Mouse (Mus musculus): Measurements from ENCODE around the gene Abraxas2. TPM values are rescaled to one million over a fixed set of nuclear protein-coding genes. Genes with fewer than 3 reads are reported as not detected.

Abraxas2 gene
- total RNA-seq, 1 experiment from 2014 or later, result 67.7 TPM

DNA sequence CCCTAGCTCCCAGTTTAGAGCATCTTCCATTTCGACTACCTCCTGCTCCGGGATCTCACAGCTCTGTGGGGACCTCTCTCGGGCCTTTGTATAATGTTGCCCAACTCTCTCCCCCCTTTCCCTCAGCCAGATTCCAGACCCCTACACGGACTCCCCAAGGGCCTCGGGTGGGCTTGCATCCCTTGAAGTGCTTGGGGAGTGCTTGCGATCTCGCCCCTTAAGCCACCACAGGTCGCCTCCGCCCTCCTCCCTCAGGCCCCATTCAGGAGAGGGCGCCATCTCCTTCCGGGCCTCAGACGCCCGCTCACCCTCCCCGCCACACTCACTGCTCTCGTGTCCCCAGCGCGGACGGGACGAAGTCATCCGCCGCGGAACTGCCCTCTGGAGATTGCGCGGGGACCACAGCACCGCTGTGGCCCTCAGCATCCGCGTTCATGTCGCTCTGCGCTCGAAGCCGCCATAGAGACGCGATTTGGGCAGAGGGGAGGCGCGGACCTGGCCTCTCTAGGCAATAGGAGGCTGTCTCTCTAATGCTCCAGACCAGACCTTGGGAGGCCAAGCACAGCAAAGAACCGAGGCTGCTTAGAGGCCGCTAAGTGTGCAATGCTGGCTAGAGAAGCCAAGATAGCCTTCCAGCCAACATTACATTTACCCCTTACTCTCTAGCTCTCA lies 6.7 kb upstream of the Abraxas2 start, which contains the start of gene Eef1akmt2:
TSS of gene Eef1akmt2 (minus strand) at position 501 of the 672 bp plus-strand sequence.
- ATAC-seq (ENCODE audit: extremely low read depth, insufficient number of reproducible peaks, low FRiP score, poor library complexity, severe bottlenecking), result peak; percentile 91

DNA sequence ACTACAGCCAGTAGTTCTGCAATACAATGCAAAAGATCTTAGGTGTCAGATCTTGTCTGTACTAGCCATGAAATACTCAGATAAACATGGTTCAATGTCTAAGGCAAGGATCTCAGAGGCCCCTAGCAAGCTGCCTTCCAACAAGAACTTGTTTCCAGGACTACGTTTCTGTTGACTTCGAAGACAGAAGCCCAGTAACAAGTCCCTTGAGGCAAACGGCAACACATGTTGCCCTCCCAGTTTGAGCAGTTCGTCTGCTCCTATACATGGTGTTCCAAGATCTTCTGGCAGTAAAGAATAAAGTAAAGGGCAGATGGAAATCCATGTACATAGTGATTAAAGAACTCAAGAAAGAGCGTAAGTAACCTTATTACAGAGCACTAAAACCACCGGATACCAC lies 5.7 kb upstream of the Abraxas2 start:
- ATAC-seq (ENCODE audit: extremely low read depth, insufficient number of reproducible peaks, low FRiP score, poor library complexity, severe bottlenecking), result no peak

DNA sequence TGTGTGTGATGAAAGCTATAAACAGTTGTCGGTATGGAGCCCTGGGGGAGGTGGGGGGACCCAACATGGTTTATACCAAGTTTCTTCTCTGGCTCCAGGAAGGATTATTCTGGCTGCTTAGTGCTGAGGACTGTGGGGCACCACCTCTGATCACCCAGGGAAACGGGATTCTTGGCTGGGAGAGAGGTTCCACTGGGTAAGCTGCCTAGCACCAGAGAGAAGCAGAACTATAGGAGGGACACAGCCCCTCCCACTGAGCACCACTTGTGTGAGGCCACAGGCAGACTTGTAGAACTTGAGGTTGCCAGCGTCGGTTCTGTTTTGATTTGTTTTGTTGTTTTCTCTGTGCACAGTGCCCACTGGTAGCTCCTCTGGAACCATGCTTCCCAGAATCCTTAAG lies 5.1 kb upstream of the Abraxas2 start:
- ATAC-seq (ENCODE audit: extremely low read depth, insufficient number of reproducible peaks, low FRiP score, poor library complexity, severe bottlenecking), result no peak

DNA sequence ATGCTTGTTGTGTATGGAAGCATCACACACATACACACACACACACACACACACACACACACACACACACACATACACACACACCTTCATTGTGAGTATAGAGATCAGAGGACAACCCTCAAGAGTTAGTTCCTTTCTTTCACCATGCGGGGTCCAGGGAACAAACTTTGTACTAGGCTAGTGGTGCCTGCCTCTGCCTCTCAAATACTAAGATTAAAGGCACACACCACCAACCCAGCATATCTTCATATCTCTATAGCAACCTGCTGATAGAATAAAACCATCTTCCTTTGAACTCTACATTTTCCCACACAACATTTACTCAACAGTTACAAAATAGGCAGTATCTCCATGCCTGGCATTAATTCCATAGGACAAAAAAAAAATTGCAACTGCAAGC lies 2.9 kb upstream of the Abraxas2 start:
- ATAC-seq (ENCODE audit: extremely low read depth, insufficient number of reproducible peaks, low FRiP score, poor library complexity, severe bottlenecking), result no peak

DNA sequence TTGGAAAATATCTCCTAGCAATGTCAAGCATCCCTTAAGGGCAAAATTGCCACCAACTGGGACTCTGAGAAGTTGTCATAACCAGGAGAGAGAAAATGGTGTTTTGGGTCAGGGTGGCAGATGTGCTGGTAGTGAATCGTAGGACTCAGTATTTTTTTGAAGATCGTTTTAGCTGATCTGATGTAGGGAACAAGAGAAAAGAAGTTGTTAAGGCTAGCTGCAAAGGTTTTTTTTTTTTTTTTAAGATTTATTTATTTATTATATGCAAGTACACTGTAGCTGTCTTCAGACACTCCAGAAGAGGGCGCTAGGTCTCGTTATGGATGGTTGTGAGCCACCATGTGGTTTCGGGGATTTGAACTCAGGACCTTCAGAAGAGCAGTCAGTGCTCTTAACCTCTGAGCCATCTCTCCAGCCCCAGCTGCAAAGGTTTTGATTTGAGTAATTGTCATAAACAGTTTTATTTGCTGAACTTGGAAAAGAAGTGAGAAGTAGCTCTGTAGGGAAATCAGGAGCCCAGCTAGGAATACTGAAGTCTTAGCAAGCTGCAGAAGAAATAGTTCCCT lies 899 bp upstream of the Abraxas2 start:
- no peak for ATAC-seq (ENCODE audit: extremely low read depth, insufficient number of reproducible peaks, low FRiP score, poor library complexity, severe bottlenecking)

DNA sequence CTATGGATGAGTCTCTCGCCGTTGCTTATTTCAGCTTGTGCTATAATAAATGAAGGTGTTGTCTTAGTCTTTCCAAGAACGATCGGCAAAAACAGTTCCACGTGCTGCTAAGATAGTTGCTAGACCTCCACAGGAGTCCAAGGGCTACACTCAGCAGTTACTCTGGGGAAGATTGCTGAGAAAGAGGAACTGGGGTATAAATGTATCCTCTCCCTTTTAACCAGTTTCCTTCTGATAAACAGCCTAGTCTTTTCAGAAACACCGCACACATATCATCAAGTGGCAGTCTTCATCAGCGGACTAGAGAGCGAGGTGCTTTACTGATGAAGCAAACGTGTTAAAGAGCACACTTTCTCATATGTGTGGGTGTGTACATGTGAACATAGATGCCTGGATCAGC lies 7.3 kb downstream of the Abraxas2 start:
- ATAC-seq (ENCODE audit: extremely low read depth, insufficient number of reproducible peaks, low FRiP score, poor library complexity, severe bottlenecking), result no peak

DNA sequence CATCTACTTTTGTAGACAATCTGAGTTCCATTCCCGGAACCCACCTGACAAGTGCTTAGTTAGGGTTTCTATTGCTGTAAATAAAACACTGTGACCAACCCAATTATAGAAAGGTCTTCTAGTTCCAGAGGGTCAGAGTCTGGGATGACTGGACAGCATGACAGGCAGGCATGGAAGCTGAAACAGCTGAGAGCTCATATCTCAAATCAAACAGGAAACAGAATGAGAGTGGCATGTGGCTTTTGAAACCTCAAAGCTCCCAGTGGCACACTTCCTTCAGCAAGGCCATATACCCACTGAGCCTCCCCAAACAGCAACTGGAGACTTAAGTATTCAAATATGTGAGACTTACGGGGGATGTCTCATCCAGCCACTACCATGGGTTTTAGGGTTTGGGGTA lies 14.0 kb downstream of the Abraxas2 start:
- no peak for ATAC-seq (ENCODE audit: extremely low read depth, insufficient number of reproducible peaks, low FRiP score, poor library complexity, severe bottlenecking)

DNA sequence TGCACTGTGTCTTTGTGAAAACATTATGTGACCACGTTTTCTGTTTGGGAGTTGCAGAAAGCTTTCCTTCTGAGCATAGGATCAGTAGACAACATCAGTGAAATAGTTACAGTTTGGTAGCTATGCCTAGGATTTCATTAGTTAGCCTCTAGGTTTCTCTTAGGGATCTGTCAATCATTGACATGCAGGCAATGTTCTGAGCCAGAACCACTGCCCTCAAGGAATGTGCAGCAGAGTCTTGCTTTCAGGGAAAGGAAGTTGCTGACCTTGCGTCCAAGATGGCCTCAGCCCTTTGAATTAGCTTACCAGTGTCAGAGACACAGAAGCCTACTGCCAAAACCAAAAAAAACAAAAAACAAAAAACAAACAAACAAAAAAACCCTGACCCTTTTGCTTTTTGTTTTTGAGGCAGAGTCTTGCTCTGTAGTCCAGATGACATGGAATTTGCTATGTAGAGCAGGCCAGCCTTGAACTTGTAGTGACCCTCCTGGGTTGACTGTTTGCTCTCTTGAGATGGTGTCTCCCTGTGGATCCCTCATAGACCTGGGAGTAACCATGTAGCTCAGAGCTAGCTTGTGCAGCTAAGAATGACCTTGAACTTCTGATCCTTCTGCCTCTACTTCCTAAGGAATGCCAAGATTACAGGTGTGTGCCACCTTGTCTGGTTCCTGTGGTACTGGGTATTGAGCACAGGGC lies 16.5 kb downstream of the Abraxas2 start:
- no peak for ATAC-seq (ENCODE audit: extremely low read depth, insufficient number of reproducible peaks, low FRiP score, poor library complexity, severe bottlenecking)

DNA sequence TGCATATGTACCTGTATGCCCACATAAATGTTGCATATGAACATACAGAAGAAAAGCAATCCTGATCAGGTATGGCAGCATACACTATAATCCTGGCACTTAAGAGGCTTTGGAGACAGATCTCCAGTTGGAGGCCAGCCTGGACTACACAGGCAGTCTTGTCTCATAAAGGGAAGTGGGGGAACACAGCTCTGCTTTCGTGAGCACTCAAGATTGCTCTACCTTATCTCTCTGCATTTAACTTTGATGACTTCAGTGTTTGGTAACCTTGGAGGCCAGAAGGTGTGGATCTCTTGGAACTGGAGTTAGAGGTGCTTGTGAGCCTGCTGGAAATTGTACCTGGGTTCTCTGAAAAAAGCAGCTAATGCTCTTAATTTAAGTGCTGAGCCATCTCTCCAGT lies 21.3 kb downstream of the Abraxas2 start:
- no peak for ATAC-seq (ENCODE audit: extremely low read depth, insufficient number of reproducible peaks, low FRiP score, poor library complexity, severe bottlenecking)

DNA sequence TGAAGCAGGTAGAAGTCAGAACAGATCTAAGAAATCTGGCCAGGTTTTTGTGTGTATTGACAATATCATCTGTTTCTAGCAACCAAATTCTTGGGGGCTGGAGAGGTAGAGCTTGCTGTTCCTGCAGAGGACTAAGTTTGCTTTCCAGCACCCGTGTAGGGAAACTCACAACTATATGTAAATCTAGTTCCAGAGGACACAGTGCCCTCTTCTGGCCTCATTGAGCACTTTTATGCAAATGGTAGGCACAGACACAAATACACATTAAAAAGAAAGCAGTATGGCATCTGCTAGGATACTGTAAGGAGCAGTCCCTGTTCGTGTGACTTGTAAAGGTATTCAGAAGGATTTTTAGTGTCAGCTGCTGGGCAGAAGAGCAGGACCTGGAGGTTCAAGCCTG lies 23.3 kb downstream of the Abraxas2 start:
- ATAC-seq (ENCODE audit: extremely low read depth, insufficient number of reproducible peaks, low FRiP score, poor library complexity, severe bottlenecking), result 0 out of 2 replicates have a peak, but pooled peaks have one; percentile 33

DNA sequence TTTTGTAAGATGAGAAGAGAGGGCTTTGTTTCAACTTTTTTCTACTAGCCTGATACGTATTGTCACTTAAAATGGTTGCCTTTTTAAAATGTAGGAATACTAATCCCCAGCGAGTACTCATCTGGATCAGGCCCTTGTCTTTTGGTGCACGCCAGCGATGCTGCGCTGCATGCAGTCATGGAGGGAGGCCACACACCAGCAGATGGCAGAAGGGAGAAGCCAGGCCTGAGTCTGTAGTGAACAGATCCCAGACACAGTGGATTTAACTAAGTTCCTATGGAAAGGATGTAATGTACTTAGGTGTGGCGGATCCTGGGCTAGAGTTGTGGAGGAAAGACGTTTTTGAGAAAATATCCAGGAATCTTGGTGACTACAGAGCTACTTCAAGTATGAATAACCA lies 25.0 kb downstream of the Abraxas2 start:
- no peak for ATAC-seq (ENCODE audit: extremely low read depth, insufficient number of reproducible peaks, low FRiP score, poor library complexity, severe bottlenecking)

DNA sequence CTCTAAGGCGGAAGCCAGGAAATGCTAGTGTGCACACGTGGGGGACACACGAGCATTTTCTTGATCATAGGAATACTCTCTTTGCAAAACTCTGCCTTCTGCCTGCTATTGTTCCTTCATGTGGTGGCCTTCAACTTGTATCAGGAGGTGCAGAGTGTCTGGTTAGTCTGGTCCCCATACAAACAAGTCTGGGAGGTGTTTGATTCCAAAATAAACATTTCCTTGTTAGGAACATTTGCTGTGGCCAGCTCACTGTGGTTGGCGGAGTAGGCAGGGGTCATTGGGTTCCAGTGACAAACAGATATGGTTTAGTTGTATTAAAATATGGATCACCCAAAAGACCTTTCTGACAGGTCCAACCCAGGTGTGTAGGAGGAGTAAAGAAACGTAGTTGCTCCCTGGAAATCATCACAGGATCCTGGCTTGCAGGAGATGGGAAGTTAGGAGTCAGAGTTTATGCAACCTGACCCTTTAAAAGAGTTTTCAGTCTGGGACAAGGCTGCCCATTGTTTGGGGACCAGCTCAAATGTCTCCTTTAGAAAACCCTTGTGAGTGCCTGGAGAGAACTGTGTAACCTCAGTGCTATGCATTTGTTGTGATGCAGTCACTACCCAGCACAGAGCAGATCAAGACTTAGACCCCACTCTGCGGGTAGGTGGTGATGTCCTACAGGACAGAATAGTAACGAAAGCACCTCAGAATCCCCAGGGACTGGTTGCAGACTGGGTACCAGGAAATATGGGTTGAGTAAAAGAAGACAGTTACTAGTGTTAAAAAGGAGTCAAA lies 28.2 kb downstream of the Abraxas2 start:
- no peak for ATAC-seq (ENCODE audit: extremely low read depth, insufficient number of reproducible peaks, low FRiP score, poor library complexity, severe bottlenecking)

DNA sequence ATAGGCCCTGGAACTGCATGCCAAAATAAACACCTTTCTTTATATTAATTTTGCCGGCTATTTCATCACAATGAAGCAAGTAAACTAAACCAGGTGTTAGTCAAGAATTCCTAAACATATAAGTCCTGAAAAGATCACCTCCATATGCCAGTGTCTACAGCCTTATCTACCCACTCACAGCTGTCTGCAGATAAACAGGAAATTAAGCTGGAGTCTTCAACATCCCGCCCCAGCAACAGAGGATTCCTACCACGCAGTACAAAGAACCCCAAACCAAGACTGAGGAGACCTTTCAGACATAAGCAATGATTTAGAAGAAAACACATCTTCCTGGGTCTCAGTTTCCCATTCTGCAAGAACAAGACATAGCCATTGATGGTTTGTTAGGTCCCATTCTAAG lies 29.0 kb downstream of the Abraxas2 start:
- no peak for ATAC-seq (ENCODE audit: extremely low read depth, insufficient number of reproducible peaks, low FRiP score, poor library complexity, severe bottlenecking)

DNA sequence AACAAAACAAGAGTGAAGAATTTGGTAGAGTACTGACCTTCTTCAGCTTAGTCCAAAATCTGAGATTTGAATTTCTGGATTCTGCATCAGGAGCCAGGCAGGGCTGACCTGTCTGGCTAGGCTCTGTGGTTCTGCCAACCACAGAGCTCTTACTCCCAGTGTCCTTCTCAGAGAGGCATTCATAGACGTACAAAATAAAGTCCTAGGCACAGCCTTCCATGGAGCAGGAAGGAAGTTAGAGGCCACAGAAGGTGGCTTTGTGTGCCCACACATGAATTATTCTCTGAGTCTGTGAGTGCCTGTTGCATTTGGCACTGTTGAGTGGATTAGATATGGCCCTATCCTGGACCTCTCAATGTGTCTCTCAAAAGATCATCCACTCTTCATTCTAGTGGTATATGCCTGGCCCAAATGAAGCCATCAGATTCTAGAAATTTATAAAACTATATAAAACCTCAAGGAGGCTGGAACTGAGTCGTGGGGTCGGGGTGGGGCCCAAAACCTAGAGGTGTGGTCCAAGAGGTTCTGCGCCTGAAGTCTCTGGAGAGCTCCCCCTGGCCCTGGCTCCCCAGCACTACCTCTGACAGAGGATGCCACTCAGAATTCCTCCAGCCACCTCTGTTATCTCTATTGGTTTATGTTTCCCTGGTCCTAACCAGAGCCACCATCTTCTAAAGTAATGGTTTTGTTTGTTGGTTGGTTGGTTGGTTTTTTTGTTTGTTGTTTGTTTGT lies 29.7 kb downstream of the Abraxas2 start:
- no peak for ATAC-seq (ENCODE audit: extremely low read depth, insufficient number of reproducible peaks, low FRiP score, poor library complexity, severe bottlenecking)

DNA sequence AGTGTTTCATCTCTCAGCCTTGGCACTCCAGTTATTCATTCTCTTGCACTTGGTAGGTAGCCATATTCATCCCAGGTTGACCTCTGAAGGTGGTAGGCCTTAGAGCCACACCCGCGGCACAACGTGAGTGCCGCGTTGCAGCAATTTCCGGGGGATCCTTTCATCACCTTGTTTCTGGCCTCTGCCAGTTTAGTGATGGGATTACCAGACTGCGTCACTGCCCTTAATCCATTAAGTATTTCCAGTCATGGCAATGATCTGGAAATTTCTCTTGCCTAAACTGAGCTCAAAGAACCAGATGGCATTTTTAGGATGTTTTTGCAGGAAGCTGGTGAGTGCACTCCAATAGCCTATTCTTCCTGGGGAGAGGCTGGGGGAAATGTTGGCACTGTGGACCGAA lies 30.7 kb downstream of the Abraxas2 start:
- ATAC-seq (ENCODE audit: extremely low read depth, insufficient number of reproducible peaks, low FRiP score, poor library complexity, severe bottlenecking), result no peak

DNA sequence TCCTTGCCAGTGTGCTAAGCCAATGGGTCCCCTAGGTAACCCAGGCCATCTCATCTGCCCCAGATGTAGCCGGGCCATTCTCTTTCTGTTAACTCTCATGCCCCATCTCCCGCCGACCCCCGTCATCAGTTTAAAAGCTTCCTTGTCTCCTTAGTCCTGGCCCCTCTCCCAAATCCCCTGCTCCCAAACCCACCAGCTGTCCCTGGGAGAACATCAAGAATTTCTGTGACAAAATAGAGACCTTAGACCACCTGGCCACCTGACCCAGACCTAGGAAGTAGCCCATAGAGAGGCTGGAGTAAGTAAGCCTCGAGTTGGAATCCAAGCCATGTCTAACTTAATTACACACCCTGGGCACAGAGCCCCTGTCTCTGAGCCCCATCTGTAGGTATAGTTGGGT lies 31.2 kb downstream of the Abraxas2 start:
- no peak for ATAC-seq (ENCODE audit: extremely low read depth, insufficient number of reproducible peaks, low FRiP score, poor library complexity, severe bottlenecking)

DNA sequence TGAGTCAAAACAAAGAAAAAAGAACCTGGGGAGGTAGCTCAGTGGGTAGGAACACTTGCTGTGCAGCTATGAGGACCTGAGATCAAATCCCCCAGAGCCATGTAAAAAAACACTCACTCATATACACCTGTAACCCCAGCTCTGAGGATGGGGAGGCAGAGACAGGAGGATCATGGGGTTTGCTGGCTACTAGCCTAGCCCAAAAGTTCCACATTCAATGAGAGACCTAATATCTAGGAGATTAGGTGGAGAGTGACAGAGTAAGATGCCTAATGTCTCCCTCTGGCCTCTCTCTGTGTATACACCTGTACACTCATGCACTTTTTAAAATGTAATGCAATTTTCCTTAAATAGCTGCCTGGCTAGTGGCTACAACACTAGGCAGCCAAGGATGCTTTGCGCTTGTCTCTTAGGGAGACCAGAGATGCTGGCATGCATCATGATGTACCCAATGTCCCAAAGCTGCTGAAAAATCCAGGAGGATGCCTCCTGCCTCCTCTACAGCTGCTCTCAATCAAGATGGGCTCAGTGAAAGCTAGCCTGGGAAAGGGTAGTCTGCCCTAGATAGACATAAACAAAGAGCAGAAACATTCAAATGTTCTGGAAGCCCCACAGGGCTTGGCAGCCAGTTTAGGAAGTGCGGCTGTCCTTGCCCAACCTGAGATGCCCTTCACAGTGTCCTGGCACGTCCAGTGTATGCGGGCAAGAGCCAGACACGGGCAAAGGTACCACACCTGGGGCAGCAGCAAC lies 32.7 kb downstream of the Abraxas2 start:
- ATAC-seq (ENCODE audit: extremely low read depth, insufficient number of reproducible peaks, low FRiP score, poor library complexity, severe bottlenecking), result no peak

DNA sequence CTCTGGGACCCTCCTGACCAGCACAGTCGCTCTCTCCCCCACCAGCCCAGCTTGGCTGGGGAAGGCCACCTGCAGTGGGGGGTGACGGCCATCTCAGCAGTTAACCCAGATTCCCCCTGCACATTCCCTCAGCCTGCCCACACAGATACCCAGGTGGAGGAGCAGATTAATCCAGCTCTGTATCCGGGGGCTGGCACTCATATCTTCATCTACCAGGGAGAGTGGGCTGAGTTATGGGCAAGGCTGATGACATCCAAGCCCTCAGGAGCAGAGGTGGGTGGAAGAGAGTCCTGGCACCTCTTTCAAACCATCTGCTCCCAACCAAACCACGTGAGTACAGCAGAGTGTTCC lies 33.3 kb downstream of the Abraxas2 start:
- ATAC-seq (ENCODE audit: extremely low read depth, insufficient number of reproducible peaks, low FRiP score, poor library complexity, severe bottlenecking), result no peak
